Mouse (Mus musculus) thymus, postnatal 4 days (tissue): ENCODE results near the gene Stard10.

Experiments
- DNase-seq: peaks from one replicate; pipeline ENCODE4 v3.0.0; 2021

The Stard10 gene

GRCm38 (mm10) chr7:101374155-101374554, 57.3 kb downstream of the Stard10 start:
- DNase-seq, result no peak

GRCm38 (mm10) chr7:101376701-101377340, 59.9 kb downstream of the Stard10 start:
- DNase-seq, result no peak

- DNase-seq, result peak; percentile 86
Measured at GRCm38 (mm10) chr7:101377741-101378262, 60.9 kb downstream of the Stard10 start.

GRCm38 (mm10) chr7:101378285-101378684, 61.4 kb downstream of the Stard10 start:
- DNase-seq, result peak; percentile 42

- DNase-seq, result peak; percentile 45
Measured at GRCm38 (mm10) chr7:101378796-101379465, 62.0 kb downstream of the Stard10 start.

- DNase-seq, result no peak
Measured at GRCm38 (mm10) chr7:101379732-101380131, 62.8 kb downstream of the Stard10 start.

- no peak for DNase-seq
Measured at GRCm38 (mm10) chr7:101381512-101381911, 64.6 kb downstream of the Stard10 start.

GRCm38 (mm10) chr7:101382378-101382777, 65.5 kb downstream of the Stard10 start:
- DNase-seq, result no peak

- DNase-seq, result no peak
Measured at GRCm38 (mm10) chr7:101383756-101384155, 66.9 kb downstream of the Stard10 start.

GRCm38 (mm10) chr7:101384931-101385330, 68.0 kb downstream of the Stard10 start:
- DNase-seq, result no peak

- DNase-seq, result no peak
Measured at GRCm38 (mm10) chr7:101385331-101385733, 68.4 kb downstream of the Stard10 start.

GRCm38 (mm10) chr7:101385866-101386452, 69.1 kb downstream of the Stard10 start:
- no peak for DNase-seq

GRCm38 (mm10) chr7:101389256-101389655, 72.4 kb downstream of the Stard10 start:
- DNase-seq, result no peak

GRCm38 (mm10) chr7:101391909-101392479, 75.1 kb downstream of the Stard10 start:
- DNase-seq, result no peak

- no peak for DNase-seq
Measured at GRCm38 (mm10) chr7:101393015-101393414, 76.1 kb downstream of the Stard10 start.

- DNase-seq, result no peak
Measured at GRCm38 (mm10) chr7:101393694-101394504, 77.0 kb downstream of the Stard10 start.

GRCm38 (mm10) chr7:101394569-101394968, 77.7 kb downstream of the Stard10 start:
- no peak for DNase-seq

- DNase-seq, result no peak
Measured at GRCm38 (mm10) chr7:101395471-101395870, 78.6 kb downstream of the Stard10 start.
